Mouse (Mus musculus) CH12.LX (cell line): ENCODE results near the gene Ndufs1. TPM values are rescaled to one million over a fixed set of nuclear protein-coding genes. Genes with fewer than 3 reads are reported as not detected.

Experiments used
- DNase-seq: peaks from one replicate; pipeline ENCODE4 v3.0.0-alpha.2; 2013; ENCODE audit errors: extremely low read depth
- H3K27ac ChIP-seq: 2 replicates; pipeline ENCODE4 v1.5.1; 2012; ENCODE audit warnings: low read depth, mild to moderate bottlenecking, control low read depth, moderate library complexity; ENCODE audit not compliant: insufficient read depth
- H3K27me3 ChIP-seq: replicated peaks from 2 replicates; pipeline ENCODE3; 2012; ENCODE audit warnings: inconsistent platforms
- H3K36me3 ChIP-seq, 2 experiments: replicated peaks in 1 of 2; 2 replicates each; pipeline versions ENCODE3 to v1.6.1; 2012; ENCODE audit warnings: inconsistent platforms in 1 of 2, low read length in 1 of 2, mild to moderate bottlenecking in 1 of 2, mixed read lengths in 1 of 2, moderate library complexity in 1 of 2; ENCODE audit not compliant: control insufficient read depth in 1 of 2, insufficient read depth in 1 of 2
- H3K4me1 ChIP-seq, 2 experiments: 2 replicates each; pipeline ENCODE4 v1.6.1; 2012; ENCODE audit warnings: inconsistent platforms in 1 of 2, moderate library complexity in 1 of 2; ENCODE audit not compliant: insufficient read depth in 2 of 2, control insufficient read depth in 1 of 2
- H3K4me2 ChIP-seq: 2 replicates; pipeline ENCODE4 v1.6.1; 2012; ENCODE audit warnings: low read depth, mild to moderate bottlenecking, control low read depth; ENCODE audit not compliant: poor library complexity, insufficient read depth, severe bottlenecking
- H3K4me3 ChIP-seq, 3 experiments: fragments of 150-350 bp in 1 of 3; sonication (generic) in 1 of 3; replicated peaks in 1 of 3; 2 replicates each; pipeline versions ENCODE3 to v1.5.1; 2011 to 2012; ENCODE audit warnings: low read depth in 2 of 3, low read length in 2 of 3, mild to moderate bottlenecking in 2 of 3, moderate library complexity in 2 of 3, control low read depth in 1 of 3, improper control_type of control experiment in 1 of 3, inconsistent platforms in 1 of 3, mixed read lengths in 1 of 3; ENCODE audit not compliant: poor library complexity in 1 of 3
- H3K79me2 ChIP-seq: replicated peaks from 2 replicates; pipeline ENCODE4 v1.6.1; 2012; ENCODE audit warnings: mild to moderate bottlenecking, moderate library complexity; ENCODE audit not compliant: control insufficient read depth, poor library complexity, insufficient read depth, severe bottlenecking; ENCODE audit errors: extremely low read depth
- H3K9ac ChIP-seq: 2 replicates; pipeline ENCODE4 v1.6.1; 2012; ENCODE audit warnings: low read depth, mild to moderate bottlenecking, control low read depth, moderate library complexity; ENCODE audit not compliant: insufficient read depth
- H3K9me3 ChIP-seq: replicated peaks from 2 replicates; pipeline ENCODE3; 2012; ENCODE audit warnings: low read length, inconsistent platforms, mixed read lengths
- CHD1 ChIP-seq: IDR thresholded peaks from 2 replicates; pipeline ENCODE4 v1.6.1; 2012; ENCODE audit warnings: low read depth, low read length, improper control_type of control experiment, inconsistent platforms
- CHD2 ChIP-seq: IDR thresholded peaks from 2 replicates; pipeline ENCODE4 v1.6.1; 2011; ENCODE audit warnings: low read length, improper control_type of control experiment
- CTCF ChIP-seq, 2 experiments: IDR thresholded peaks in 1 of 2; conservative IDR thresholded peaks in 1 of 2; 2 replicates each; pipeline ENCODE4 v1.5.1; 2011 to 2012; ENCODE audit warnings: low read depth in 2 of 2, low read length in 2 of 2, improper control_type of control experiment in 1 of 2, inconsistent platforms in 1 of 2, mild to moderate bottlenecking in 1 of 2, moderate library complexity in 1 of 2
- ETS1 ChIP-seq: conservative IDR thresholded peaks from 2 replicates; pipeline ENCODE4 v1.6.1; 2012; ENCODE audit warnings: low read depth, mild to moderate bottlenecking, inconsistent platforms, low read length, improper control_type of control experiment, moderate library complexity
- GABPA ChIP-seq: IDR thresholded peaks from 2 replicates; pipeline ENCODE4 v1.6.1; 2012; ENCODE audit warnings: low read depth, low read length, improper control_type of control experiment, inconsistent platforms; ENCODE audit not compliant: insufficient replicate concordance
- HCFC1 ChIP-seq: IDR thresholded peaks from 2 replicates; pipeline ENCODE4 v1.6.1; 2012; ENCODE audit warnings: low read depth, mild to moderate bottlenecking, inconsistent platforms, low read length, improper control_type of control experiment
- IRF4 ChIP-seq: IDR thresholded peaks from 2 replicates; pipeline ENCODE4 v1.6.1; 2014; ENCODE audit warnings: low read depth, mild to moderate bottlenecking, inconsistent platforms, low read length, improper control_type of control experiment
- JUN ChIP-seq: IDR thresholded peaks from 2 replicates; pipeline ENCODE4 v1.6.1; 2011; ENCODE audit warnings: low read depth, mild to moderate bottlenecking, low read length, improper control_type of control experiment, moderate library complexity; ENCODE audit not compliant: insufficient read depth
- JUND ChIP-seq: conservative IDR thresholded peaks from 2 replicates; pipeline ENCODE4 v1.6.1; 2011; ENCODE audit warnings: low read depth, low read length, improper control_type of control experiment
- KAT2A ChIP-seq: IDR thresholded peaks from 2 replicates; pipeline ENCODE4 v1.6.1; 2012; ENCODE audit warnings: low read length, improper control_type of control experiment, inconsistent platforms; ENCODE audit not compliant: insufficient replicate concordance
- MAFK ChIP-seq: IDR thresholded peaks from 2 replicates; pipeline ENCODE4 v1.6.1; 2011; ENCODE audit warnings: low read length, improper control_type of control experiment; ENCODE audit not compliant: insufficient replicate concordance
- MAX ChIP-seq: IDR thresholded peaks from 2 replicates; pipeline ENCODE4 v1.6.1; 2011; ENCODE audit warnings: low read length, improper control_type of control experiment
- MAZ ChIP-seq: IDR thresholded peaks from 2 replicates; pipeline ENCODE4 v1.6.1; 2012; ENCODE audit warnings: low read depth, mild to moderate bottlenecking, inconsistent platforms, low read length, improper control_type of control experiment, moderate library complexity
- MEF2A ChIP-seq: IDR thresholded peaks from 2 replicates; pipeline ENCODE4 v1.6.1; 2014; ENCODE audit warnings: low read depth, mild to moderate bottlenecking, inconsistent platforms, low read length, improper control_type of control experiment, borderline replicate concordance
- MXI1 ChIP-seq: IDR thresholded peaks from 2 replicates; pipeline ENCODE4 v1.6.1; 2011; ENCODE audit warnings: mild to moderate bottlenecking, low read depth, low read length, improper control_type of control experiment
- MYC ChIP-seq: IDR thresholded peaks from 2 replicates; pipeline ENCODE4 v1.6.1; 2011; ENCODE audit warnings: low read depth, mild to moderate bottlenecking, improper control_type of control experiment, low read length
- POLR2A ChIP-seq: IDR thresholded peaks from 2 replicates; pipeline ENCODE4 v1.6.1; 2011; ENCODE audit warnings: low read depth, mild to moderate bottlenecking, improper control_type of control experiment, low read length
- POLR2AphosphoS2 ChIP-seq: IDR thresholded peaks from 2 replicates; pipeline ENCODE4 v1.6.1; 2011; ENCODE audit warnings: low read depth, low read length, improper control_type of control experiment
- RCOR1 ChIP-seq: conservative IDR thresholded peaks from 2 replicates; pipeline ENCODE4 v1.6.1; 2012; ENCODE audit warnings: low read depth, mild to moderate bottlenecking, inconsistent platforms, low read length, improper control_type of control experiment
- TCF12 ChIP-seq: IDR thresholded peaks from 2 replicates; pipeline ENCODE4 v1.6.1; 2014; ENCODE audit warnings: low read depth, mild to moderate bottlenecking, inconsistent platforms, low read length, improper control_type of control experiment
- USF1 ChIP-seq: IDR thresholded peaks from 2 replicates; pipeline ENCODE4 v1.6.1; 2014; ENCODE audit warnings: low read depth, mild to moderate bottlenecking, inconsistent platforms, low read length, improper control_type of control experiment
- USF2 ChIP-seq: conservative IDR thresholded peaks from 2 replicates; pipeline ENCODE4 v1.6.1; 2011; ENCODE audit warnings: low read depth, low read length, improper control_type of control experiment
- ZKSCAN1 ChIP-seq: IDR thresholded peaks from 2 replicates; pipeline ENCODE4 v1.6.1; 2012; ENCODE audit warnings: low read depth, inconsistent platforms, low read length, improper control_type of control experiment, borderline replicate concordance
- ZMIZ1 ChIP-seq: IDR thresholded peaks from 2 replicates; pipeline ENCODE4 v1.6.1; 2012; ENCODE audit warnings: low read depth, mild to moderate bottlenecking, inconsistent platforms, low read length, improper control_type of control experiment
- ZNF384 ChIP-seq: IDR thresholded peaks from 2 replicates; pipeline ENCODE4 v1.6.1; 2012; ENCODE audit warnings: low read depth, low read length, improper control_type of control experiment, inconsistent platforms
- dilution Hi-C: fragments of 300-500 bp; cut with MboI; formaldehyde crosslinking; loops from 2 replicates; pipeline ENCODE4 v1.14.3; 2020; ENCODE audit warnings: low sequenced_read_pairs; ENCODE audit not compliant: extremely low pct_unique_long_range_greater_than_20kb, extremely low pct_ligation_motif_present
- in situ Hi-C: fragments of 300-500 bp; cut with MboI; formaldehyde crosslinking; loops from 3 replicates; pipeline ENCODE4 v1.14.3; 2019; ENCODE audit warnings: low sequenced_read_pairs, low pct_ligation_motif_present, low pct_unique_long_range_greater_than_20kb, mixed read lengths
- polyA plus RNA-seq: library from polyadenylated mRNA; unstranded; fragments of >175 nt; gene quantifications from 2 replicates; pipeline ENCODE4 v1.2.1, GENCODE M21; 2012; ENCODE audit warnings: low read depth; ENCODE audit not compliant: insufficient read length
- total RNA-seq, 2 experiments: library from RNA; depleted of rRNA; stranded (reverse); fragments of 300-350 nt in 1 of 2; fragments of >200 nt in 1 of 2; gene quantifications; 2 replicates each; pipeline ENCODE4 v1.2.3; 2012 to 2014

The Ndufs1 gene
- total and polyA plus RNA-seq, 3 experiments: 56.9 to 139 (median 104) TPM

GRCm38 (mm10) chr1:63207607-63208006 is 31.0 kb upstream of the Ndufs1 start:
- Histone ChIP-seq H3K27me3 (no peaks in the 10 kb centered on the region), H3K4me1 (peaks cover 8 to 20% of the 10 kb centered on the region in 2 experiments; a peak in 3 of 4 replicates), H3K9ac (no peak overlapping the region), H3K4me2 (no peak overlapping the region), H3K79me2 (no peaks in the 10 kb centered on the region), H3K27ac (no peak overlapping the region), H3K4me3 (no peak overlapping the region), H3K9me3 (no peaks in the 10 kb centered on the region), H3K36me3 (no peaks in the 10 kb centered on the region)
- TF ChIP-seq GABPA (no peak), POLR2A (no peak), MAX (no peak), MEF2A (no peak), MXI1 (no peak), RCOR1 (no peak), JUND (no peak), POLR2AphosphoS2 (no peak), KAT2A (no peak), TCF12 (no peak), ETS1 (no peak), CHD2 (no peak), ZNF384 (no peak), USF2 (no peak), JUN (no peak), ZMIZ1 (no peak), USF1 (no peak), CHD1 (no peak), HCFC1 (no peak), CTCF (conservative IDR thresholded peaks at IDR 0.05 in 1 of 2, IDR thresholded peaks at IDR 0.05 in 1 of 2; ENCODE audit: low read depth in 2 of 2, low read length in 2 of 2) (no peak)
- in situ Hi-C loops: no loop called here
- dilution Hi-C loops: no loop called here
- no peak for DNase-seq

- dilution Hi-C loops (no loop called here), in situ Hi-C loops (no loop called here)
- no peaks in the 10 kb centered on the region for H3K9me3 ChIP-seq
- no peak for DNase-seq
- H3K4me3 ChIP-seq: no peak overlapping the region
- no peaks in the 10 kb centered on the region for H3K27me3 ChIP-seq
- no peaks in the 10 kb centered on the region for H3K79me2 ChIP-seq
- H3K4me1 ChIP-seq: peaks cover 8 to 20% of the 10 kb centered on the region in 2 experiments; a peak in 3 of 4 replicates
- H3K27ac ChIP-seq: no peak overlapping the region
- peak overlapping the region; percentile 22; the same call in 1 of the 2 replicates for H3K4me2 ChIP-seq
- no peaks in the 10 kb centered on the region for H3K36me3 ChIP-seq
- no peak overlapping the region for H3K9ac ChIP-seq
- no peak for TF ChIP-seq HCFC1
- TF ChIP-seq MAFK: no peak
- no peak for TF ChIP-seq KAT2A
- TF ChIP-seq IRF4: no peak
- no peak for TF ChIP-seq ZKSCAN1
- TF ChIP-seq MYC: no peak
- TF ChIP-seq MAZ: no peak
These were observed 28.2 kb upstream of the Ndufs1 start for GRCm38 (mm10) chr1:63204660-63205394.
